Mouse (Mus musculus): Measurements from ENCODE around the gene Usp35. TPM values are rescaled to one million over a fixed set of nuclear protein-coding genes. Genes with fewer than 3 reads are reported as not detected.

Usp35 gene
- 5.9 and 7.2 TPM in 2 replicates for total RNA-seq (2021)
- long read RNA-seq, experiment 1, partial matches to known transcripts, result 2 of 3 reads
- long read RNA-seq, experiment 1, other reads (novel, unspliced or antisense), result 0 of 3 reads
- long read RNA-seq, experiment 2, partial matches to known transcripts, result 2 of 6 reads
- long read RNA-seq, experiment 2, other reads (novel, unspliced or antisense), result 4 of 6 reads

DNA sequence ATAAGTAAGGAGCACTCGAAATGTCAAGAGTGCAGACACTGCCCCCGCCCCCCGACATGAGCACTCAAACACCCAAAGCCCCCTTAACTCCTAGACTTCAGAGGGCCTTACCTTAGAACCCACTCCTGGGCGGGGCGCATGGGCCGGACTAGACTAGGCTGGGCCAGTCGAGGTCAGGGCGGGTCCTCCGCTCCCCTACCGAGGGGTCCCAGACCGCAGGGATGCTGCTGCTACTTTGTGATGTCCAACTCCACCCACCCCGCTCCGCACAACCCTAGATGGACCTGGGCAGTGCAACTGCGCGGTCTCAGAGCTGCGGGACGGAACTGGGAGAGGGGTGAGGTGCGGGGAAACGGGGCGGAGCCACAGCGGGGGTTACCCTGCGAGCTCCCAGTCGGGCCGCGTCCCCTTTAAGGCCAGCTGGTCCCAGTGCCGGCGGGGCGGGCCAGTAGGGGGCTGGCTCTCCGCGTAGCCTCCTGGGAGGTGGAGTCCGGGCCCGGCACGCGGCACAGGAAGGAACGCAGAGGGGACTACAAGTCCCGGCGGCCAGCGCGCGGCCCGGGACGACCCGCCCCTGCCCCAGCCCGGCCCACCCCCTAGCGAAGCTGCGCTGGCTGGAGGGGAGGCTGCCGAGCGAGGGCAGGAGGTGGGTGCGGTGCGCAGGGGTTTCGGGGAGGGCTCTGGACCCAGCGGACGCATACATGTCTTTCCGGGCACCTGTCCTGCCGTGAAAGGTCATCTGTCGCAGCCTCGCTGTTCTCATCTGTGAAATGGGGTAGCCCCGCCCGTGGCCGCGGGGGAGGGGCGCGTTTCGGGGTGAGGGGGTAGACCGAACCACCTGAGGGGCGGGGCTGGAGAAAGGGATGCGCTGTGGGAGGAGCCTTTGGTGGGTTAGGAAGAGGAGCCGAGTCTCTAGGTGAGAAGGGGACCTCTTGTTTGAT lies at the start of gene Usp35, which contains the start of gene Kctd21:
Gene Usp35 (minus strand): TSS at position 295 of the 941 bp plus-strand sequence.
Gene Kctd21 (plus strand): TSS at position 602 of the 941 bp plus-strand sequence.
- DNase-seq, result peak; percentile 98

DNA sequence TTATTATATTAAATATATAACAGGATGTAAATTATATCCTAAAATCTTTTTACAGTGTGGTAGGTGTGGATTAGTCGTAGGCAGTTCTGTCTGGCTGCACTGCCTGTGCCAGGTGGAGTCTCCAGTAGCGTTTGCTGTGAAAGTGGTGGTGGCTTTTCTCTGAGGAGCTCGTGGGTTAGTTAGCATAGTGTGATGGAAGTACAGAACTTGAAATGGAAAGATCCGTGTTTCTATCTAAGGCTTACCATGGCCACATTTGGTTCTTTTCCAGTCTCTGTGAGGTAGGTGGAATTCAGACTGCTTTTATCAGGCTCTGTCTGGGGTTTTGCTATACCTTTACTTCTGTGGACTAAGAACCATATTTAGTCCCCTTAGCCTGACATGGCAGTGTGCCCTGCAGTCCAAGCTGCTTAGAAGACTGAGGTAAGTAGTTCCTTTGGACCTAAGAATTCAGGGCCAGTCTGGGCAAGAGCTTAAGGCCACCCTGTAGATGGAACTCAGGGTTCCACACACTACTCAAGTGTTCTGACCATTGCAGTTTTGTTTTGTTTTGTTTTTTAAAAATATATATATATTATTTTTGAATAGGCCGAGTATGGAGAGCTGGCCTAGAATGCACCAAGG lies 48.8 kb upstream of the Usp35 start:
- no peak for DNase-seq

DNA sequence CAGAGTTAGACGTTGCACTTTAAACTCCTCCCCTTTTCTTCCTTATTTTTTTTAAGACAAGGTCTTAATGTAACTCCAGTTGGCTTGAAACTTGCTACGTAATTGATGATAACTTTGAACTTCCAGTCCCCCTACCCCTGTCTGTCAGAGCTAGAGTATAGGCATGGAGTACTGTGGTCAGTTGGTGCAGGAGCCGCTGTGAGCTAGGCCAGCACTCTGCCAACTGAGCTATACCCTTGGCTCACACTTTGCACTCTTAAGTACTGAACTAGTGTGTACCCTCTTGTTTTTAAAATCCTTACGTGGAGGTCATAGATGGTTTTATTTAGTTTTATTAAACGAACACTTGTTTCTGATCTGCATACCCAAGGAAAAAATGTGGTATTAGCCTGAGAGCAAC lies 47.5 kb upstream of the Usp35 start:
- DNase-seq, result no peak

DNA sequence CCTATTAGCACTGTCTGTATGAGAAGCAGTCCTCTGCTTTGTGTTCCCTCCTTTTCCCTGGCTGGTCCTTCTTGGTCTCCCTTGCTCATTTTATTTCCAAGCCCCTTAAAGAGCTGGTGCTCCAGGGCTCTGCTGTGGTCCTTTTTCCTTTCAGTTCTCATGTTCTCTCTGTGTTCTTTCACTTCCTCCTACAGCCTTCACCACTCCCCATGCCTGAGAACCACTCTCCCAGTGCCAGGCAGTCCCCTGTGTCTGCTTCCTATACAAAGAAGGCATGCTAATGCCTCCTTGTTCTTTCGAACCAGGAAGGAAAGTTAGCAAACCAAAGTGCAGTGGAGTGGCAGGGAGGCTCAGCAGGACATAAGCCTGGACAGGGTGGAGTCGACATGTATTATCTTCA lies 44.1 kb upstream of the Usp35 start:
- DNase-seq, result no peak

DNA sequence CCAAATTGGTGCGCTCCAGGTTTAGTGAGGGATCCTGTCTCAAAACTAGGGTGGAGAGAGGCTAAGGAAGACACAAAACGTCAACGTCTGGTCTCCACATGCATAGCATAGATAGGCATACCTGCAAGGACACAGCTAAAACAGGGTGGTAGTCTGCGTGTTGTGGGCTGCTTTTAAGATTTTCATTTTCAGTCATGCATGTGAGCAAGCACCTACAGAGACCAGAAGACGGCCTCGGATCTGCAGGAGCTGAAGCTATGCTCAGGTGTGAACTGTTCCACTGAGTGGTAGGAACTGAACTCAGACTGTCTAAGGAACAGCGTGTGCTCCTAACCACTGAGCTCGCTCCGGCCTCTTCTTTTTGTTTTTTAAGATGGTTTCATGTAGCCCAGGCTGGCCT lies 43.3 kb upstream of the Usp35 start:
- DNase-seq, result no peak

DNA sequence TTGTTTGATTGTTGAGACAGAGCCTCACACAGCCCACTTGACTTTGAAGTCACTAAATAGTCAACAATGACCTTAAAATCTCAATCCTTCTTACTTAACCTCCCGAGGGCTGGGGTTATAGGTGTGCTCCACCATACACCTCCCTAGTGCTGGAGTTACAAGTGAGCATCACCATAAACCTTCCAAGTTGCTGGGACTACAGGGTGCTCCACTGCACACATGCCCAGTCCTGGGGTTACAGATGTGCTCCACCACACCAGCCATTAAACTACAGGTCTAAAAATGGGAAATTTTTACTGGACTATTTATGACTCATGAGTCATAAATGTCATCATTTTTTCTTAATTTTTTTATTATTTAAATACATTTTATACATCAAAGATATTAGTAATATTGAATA lies 34.1 kb upstream of the Usp35 start:
- no peak for DNase-seq

DNA sequence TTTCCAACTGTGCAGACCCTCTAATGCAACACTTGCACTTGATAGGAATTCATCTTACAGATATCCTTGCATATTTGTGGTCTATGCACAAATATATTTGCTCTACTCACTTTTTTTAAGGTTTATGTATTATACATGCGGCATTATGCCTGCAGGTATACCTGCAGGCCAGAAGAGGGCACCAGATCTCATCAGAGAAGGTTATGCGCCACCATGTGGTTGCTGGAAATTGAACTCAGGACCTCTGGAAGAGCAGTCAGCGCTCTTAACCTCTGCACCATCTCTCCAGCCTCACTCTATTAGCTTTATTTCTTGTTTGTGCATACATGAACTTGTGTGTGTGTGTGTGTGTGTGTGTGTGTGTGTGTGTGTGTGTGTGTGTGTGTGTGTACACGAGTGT lies 29.6 kb upstream of the Usp35 start:
- DNase-seq, result peak; percentile 58

DNA sequence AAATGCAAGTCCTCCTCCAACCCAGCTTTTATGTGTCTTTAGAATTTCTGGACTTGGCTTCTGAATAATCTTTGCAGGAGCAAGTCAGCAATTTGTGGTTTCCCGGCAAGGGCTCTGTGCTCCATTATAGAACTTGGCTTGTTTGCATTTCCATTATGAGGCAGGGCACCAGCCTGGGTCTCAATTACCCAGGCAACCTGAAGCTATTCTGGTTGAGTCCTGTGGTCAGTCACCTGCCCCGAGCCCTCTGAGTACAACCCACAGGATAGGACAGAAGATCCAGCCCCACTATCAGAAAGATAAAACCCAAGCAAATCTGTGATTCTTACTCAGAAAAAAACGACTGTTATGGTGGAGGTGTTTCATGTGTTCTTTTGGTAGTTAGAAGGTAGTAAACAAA lies 29.1 kb upstream of the Usp35 start:
- DNase-seq, result no peak

DNA sequence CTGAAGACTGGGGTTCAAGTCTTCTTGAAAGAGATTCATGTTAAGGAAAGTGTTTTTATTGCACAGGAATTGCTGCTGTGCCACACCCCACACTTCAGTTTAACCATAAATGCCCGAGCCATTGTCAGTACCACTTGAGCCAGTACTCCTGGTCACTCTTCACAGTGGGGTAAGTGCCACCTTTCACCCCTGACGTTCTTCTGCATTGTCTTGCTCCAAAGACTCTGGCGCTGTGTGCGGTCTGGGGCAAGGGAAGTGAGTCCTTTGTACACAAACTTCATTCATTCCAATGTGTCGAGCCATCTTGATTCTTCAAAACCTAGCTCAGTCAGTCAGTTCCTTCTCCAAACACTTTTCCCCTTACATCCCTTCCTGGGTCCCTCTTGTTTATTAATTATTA lies 28.3 kb upstream of the Usp35 start:
- DNase-seq, result no peak

DNA sequence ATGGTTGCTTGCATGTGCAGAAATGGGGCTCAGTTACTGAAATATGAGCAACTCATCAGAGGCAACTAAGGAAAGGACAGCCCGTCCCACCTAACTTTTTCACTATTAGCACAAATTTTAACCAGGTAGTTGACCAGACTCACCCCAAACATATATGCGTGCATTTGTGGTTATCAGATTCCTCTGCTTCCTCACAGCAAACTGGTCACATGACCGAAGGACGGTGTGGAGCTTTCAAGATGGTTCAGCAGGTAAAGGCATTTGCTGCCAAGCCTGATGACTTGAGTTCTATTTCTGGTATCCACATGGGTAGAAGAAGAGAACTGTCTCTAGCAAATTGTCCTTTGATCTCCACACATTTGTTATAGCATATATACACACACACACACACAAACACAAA lies 26.5 kb upstream of the Usp35 start:
- no peak for DNase-seq

DNA sequence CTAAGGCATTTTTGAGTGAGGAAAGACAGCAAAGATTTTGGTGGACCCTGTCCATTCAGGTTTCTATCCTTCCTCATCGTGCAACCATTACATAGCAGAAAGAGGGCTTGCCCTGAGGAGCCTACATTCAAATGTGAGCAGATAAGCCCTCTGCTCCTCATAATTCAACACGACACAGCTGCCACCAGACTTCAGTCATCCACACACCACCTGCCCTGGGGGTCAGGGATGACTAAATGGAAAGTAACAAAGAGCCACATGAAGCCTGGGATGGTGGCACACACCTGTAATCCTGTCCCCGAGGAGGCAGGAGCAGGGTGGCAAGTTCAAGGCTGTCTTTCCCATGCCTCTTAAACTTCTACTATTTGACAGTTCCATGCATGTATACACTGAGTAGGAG lies 26.0 kb upstream of the Usp35 start:
- DNase-seq, result no peak

DNA sequence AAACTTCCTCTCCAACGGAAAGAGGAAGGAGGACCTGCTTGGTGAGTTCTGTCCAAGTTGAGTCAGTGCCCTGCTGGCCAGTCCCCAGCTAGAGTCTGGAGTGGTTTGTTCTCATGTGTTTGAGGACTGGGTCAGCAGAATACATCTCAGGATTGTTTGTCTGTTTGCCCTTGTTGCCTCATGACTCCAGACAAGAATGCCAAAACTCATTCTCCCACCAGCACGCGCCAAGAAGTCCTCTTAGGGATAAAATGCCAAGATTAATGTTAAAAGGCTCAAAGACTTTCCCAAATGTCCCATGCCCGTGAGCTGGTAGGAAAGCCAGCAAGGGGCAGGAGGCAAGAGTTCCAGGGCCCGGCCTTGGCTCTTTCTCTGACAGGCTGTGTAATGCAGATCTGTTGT lies 25.1 kb upstream of the Usp35 start:
- peak; percentile 47 for DNase-seq

DNA sequence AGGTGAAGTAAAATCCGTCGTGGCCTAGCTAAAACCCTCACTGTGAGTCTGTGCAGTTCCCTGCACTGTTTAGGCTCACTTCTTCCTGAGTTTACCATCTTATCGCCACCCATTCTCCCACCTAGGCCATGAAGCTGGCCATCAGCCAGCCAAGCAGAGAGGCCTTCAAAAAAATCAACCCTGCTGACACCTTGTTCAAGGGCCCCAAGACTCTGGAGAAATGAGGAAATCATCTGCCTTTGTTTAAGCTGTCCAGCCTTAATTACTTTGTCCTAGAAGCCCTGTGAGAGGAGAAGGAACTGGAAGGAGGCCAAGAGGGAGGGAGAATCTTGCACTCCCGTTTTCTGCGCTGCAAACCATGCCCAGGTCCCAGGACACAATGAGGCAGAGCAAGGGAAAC lies 24.4 kb upstream of the Usp35 start:
- no peak for DNase-seq

DNA sequence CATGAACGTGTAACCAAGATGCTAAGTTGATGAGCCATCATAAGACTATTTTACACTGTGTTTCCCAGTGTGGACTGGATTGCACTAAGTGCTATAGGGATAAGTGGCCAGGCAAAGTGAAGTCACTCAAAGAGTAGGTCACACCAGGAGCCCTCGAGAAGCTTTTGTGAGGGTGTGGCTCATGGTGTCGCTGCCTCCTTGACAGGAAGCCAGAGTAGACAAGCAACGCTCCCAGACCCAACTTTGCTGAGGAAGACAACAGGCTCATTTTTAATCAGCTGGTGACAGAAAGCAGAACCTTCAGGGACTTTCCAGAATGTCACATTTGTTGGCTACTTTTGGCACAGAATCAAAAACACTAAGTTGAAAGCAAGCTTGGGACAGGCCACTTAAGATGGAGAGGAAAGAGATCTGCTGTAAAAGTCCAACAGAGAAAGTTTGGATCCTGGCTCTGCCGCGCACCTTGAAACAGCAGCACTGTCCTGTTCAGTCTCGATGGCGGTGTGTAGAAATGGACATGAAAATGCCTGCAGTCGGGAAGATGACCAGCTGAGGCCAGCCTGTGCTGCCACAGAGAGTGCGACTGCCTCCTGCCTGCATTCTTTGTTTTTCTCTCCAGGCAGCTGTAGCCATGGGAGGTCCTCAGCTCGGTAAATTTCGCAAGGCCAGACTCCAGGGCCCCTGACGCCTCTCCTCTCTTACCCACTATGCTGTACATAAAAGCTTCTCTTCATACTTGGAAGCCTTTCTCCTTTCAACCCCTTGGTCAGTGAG lies 23.4 kb upstream of the Usp35 start:
- no peak for DNase-seq

DNA sequence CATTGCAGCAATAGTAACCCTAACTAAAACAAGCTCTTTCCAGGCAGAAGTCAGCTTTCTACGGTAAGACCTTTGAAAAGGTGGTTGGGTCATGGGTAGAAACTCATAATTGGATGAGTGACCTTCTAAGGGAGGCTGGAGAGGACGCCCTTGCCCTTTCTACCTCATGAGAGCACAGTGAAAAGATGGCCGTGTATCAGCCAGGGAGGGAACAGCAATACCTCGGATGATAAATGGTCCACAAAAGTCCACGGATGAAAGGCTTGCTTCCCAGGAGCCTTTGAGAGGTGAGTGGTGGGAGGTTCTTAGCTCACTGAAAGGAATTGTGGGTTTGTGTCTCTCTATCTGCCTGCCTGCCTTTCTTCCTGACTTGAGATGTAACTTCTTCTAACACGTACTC lies 21.5 kb upstream of the Usp35 start:
- no peak for DNase-seq

DNA sequence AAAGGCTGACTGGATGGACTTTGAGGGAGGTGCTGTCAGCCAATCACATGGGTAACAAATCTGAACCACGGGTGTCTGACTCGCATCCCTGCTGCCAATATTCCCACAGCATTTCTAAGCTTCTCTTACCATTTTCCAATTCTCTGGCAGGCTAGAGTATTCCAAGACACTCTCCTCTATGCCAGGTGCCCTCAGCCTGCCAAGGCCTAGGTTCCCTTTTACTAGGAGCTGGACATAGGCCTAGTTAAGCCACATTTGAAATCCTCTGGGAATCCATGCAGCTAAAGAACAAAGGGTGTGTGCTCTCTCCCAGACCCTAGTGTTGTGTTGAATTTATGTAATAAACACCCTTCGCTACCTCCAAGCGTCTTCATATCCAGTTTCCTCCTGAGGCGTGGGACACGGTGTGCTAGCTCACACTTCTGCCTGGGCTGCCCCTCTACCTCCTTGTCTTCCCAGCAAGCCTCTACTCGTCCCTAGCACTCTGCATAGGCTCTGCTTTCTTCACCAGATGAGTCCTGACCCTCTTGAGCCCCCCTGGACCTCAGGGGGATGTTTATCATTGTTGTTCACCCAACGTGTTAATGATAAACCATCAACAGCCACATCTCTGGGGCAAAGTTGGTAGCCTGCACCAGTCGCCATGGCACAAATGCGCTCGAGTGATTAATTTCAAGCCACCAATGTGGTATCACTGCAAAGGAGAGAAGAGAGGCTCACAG lies 20.1 kb upstream of the Usp35 start:
- no peak for DNase-seq

DNA sequence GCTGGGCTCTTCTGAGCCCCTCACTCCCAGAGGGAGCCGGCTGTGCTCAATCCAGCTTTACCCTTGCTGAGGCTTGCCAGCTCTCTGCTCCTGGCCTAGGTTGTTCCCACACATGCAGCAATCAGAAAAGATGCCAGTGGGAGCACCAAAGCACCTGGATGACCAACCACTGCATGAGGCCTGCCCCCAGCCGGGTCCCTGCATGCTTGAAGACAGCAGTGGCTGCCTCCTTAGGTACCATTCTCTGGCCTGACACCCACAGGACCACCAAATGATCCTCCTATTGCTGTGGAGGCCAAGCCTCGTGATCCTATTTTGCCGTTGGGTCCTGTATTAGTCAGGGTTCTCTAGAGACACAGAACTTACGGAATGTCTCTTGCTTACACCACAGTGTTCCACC lies 19.1 kb upstream of the Usp35 start:
- DNase-seq, result no peak

DNA sequence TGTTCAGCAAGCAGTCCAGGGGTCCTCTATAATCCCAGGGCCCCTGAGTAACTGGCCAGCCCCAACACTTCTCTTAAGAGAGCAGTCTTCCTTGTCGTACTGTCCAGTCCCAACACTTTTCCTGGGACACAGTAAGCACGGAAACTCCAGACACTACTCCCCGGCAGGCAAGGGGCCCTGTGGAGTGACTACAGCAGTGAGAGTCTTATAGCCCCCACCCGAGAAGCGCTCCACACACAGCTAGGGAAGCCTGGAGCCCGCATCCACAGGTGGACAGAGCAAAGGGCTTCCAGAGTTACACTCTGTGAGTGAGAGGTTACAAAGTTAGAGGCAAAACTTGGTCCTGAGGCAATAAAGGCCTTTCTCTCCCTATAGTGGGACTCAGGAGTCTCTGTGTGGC lies 17.6 kb upstream of the Usp35 start:
- no peak for DNase-seq

DNA sequence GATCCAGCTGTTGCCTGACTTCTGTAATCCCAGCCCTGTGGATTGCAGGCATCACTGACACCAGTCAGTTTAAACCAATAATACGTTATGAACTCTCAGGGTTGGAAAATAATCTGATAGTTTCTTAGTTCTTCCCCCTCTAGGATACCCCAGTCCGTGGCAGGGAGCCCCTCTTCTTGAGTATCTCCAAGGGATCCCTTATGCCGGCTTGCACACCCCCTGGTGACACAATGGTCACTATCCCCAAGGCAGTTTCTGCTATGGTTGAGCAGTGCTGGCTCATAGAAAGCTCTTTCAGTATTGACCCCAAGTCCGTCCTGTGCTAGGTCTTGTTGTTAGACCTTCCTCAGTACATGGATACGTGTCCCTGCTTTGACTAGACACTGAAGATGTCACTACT lies 17.0 kb upstream of the Usp35 start:
- DNase-seq, result no peak

DNA sequence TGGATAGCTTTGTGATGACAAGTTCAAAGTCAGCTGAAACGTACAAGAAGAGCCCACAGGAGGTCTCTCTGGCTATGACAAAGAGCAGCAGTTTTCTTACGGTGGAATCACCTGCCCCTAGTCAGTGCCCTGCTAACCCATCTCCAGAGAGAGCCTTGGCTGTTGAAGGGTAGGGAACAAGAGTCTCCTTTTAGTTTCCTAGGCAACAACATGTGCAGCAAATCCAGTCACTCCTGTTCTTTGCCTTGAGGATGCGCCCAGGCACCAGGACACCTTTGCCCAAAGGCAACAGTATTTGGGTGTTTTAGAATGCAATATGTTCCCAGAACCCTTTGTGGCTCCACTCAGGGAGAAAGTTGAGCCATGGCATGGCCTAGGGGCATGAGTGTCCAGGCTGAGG lies 16.5 kb upstream of the Usp35 start:
- DNase-seq, result no peak

DNA sequence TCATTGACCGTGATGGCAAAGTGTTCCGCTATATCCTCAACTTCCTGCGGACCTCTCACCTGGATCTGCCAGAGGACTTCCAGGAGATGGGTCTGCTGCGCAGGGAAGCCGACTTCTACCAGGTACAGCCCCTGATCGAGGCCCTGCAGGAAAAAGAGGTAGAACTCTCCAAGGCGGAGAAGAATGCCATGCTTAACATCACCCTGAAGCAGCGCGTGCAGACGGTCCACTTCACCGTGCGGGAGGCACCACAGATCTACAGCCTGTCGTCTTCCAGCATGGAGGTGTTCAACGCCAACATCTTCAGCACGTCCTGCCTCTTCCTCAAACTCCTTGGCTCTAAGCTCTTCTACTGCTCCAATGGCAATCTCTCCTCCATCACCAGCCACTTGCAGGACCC lies 15.6 kb upstream of the Usp35 start:
- DNase-seq, result no peak

DNA sequence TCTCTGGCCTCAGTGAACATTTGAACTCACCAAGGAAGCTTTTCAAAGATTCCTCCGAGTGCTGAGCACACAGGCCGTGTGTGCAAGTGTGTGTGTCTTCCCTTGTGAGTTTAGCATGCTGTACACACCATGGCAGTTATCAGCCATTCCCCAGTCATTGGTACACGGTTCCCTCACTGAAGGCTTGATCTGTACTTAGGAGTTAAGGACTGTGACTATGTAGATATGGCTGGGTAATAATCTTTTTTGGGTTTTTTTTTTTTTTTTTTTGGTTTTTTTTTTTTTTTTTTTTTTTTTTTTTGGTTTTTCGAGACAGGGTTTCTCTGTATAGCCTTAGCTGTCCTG lies 15.0 kb upstream of the Usp35 start:
- no peak for DNase-seq

Data from adrenal gland, postnatal 14 days (tissue).